Mouse (Mus musculus) erythroblast, embryonic 14.5 days (primary cell): ENCODE results near the gene Gm12789. TPM values are rescaled to one million over a fixed set of nuclear protein-coding genes. Genes with fewer than 3 reads are reported as not detected.
"Not testable (repeated sequence)": the region's sequence is repeated elsewhere in the genome, so short reads cannot be mapped to it uniquely, and the experiment has no call there.

Source experiments
- H3K27me3 ChIP-seq: 2 replicates; pipeline ENCODE4 v1.6.1; 2012; ENCODE audit warnings: inconsistent platforms; ENCODE audit not compliant: control insufficient read depth
- H3K36me3 ChIP-seq: 2 replicates; pipeline ENCODE4 v1.6.1; 2012; ENCODE audit warnings: mild to moderate bottlenecking, inconsistent platforms; ENCODE audit not compliant: control insufficient read depth
- H3K4me1 ChIP-seq: 2 replicates; pipeline ENCODE4 v1.6.1; 2012; ENCODE audit warnings: inconsistent platforms; ENCODE audit not compliant: control insufficient read depth
- H3K4me3 ChIP-seq: replicated peaks from 2 replicates; pipeline ENCODE3; 2012; ENCODE audit warnings: moderate library complexity, mild to moderate bottlenecking, inconsistent platforms
- H3K9me3 ChIP-seq: 2 replicates; pipeline ENCODE4 v1.6.1; 2012; ENCODE audit warnings: low read length, inconsistent platforms, mixed read lengths; ENCODE audit not compliant: control insufficient read depth
- GATA1 ChIP-seq: IDR thresholded peaks from 2 replicates; pipeline ENCODE4 v1.6.1; 2012; ENCODE audit warnings: low read length, inconsistent platforms, mixed read lengths
- TAL1 ChIP-seq: IDR thresholded peaks from 3 replicates; pipeline ENCODE4 v1.6.1; 2012; ENCODE audit warnings: low read length, inconsistent platforms, mixed read lengths
- polyA plus RNA-seq: library from polyadenylated mRNA; stranded (reverse); fragments of >175 nt; gene quantifications from 2 replicates; pipeline ENCODE4 v1.2.3, GENCODE M21; 2012

Gene Gm12789
- polyA plus RNA-seq, result not detected in 2 replicates

DNA sequence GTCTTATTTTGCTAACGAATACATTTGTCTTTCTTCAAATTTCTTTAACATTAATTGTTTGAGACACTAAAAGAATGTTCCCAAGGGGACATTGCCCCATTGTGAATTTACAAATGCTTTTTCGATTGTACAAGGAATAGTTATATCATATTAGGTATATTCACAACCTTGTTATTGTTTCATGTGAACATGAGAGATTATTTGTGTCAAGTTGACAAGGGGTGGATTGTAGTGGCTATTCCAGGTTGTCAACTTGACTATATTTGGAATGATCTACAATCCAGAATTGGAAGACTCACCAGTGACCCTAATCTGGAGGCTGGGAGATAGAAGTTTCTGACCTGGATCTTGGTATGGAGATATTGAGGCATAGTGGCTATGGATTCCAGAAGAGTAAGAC lies at the start of gene Gm12789:
TSS of gene Gm12789 (plus strand) at position 301 of the 400 bp plus-strand sequence.
- not testable (repeated sequence) for H3K27me3 ChIP-seq

DNA sequence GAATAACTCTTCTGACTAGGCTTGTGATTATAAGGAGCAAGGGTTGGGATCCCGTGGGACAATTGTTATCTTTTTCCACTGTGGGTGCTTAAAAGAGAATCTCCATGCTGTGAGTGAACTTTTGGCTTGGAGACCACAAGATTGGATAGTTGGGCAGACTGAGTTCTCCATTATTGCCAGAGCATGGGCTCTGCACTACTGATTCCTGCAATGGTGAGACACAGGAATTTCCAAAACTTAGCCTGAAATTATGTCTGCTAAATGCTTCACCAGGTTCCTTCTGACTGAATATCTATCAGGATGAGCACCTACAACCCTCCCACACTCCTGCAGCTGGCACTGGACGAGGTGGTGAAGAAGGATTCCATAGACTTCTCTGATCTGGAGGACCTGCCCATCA lies 46.3 kb upstream of the Gm12789 start, which contains the start of gene Gm12794:
TSS of gene Gm12794 (plus strand) at position 301 of the 400 bp plus-strand sequence.
- H3K9me3 ChIP-seq, H3K4me3 ChIP-seq, H3K27me3 ChIP-seq, H3K4me1 ChIP-seq, H3K36me3 ChIP-seq: not testable (repeated sequence)

More for the DNA sequence above, at the start of gene Gm12789:
- not testable (repeated sequence) for H3K4me3 ChIP-seq, H3K36me3 ChIP-seq, H3K9me3 ChIP-seq, H3K4me1 ChIP-seq

DNA sequence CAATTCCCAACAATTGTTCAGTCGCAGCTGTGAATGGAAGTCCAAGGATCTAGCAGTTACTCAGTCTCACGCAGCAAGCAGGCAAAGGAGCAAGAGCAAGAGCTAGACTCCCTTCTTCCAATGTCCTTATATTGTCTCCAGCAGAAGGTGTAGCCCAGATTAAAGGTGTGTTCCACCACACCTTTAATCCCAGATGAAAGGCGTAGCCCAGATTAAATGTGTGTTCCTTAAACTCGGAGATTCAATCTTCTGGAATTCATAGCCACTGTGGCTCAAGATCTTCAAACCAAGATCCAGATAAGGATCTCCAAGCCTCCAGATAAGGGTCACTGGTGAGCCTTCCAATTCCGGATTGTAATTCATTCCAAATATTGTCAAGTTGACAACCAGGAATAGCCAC lies 5.5 kb upstream of the Gm12789 start, which contains the start of gene Gm12790:
TSS of gene Gm12790 (minus strand) at position 101 of the 400 bp plus-strand sequence.
- H3K4me3 ChIP-seq, H3K4me1 ChIP-seq, H3K36me3 ChIP-seq, H3K27me3 ChIP-seq, H3K9me3 ChIP-seq: not testable (repeated sequence)

DNA sequence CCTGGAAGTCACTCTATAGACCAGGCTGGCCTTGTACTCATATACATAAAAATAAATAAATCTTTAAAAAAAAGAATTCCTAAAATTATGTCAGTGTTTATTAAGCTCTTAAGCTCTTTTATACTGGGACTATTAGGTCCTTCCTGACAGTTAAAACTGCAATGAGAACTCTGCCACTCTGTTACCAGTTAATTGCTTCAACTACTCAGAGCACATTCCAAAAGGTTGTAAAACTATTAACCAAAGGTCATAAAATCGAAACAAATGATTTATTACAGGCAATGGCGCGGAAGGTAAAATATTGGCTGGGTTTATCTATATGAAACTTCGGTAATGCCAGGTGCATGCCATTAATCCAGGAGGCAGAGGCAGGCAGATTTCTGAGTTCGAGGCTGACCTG lies 748 bp upstream of the Gm12789 start:
- TF ChIP-seq GATA1, result no peak
- TF ChIP-seq TAL1, result no peak
- Histone ChIP-seq H3K4me1 (no peaks in the 10 kb centered on the region), H3K27me3 (no peaks in the 10 kb centered on the region), H3K9me3 (peaks cover 3% of the 10 kb centered on the region), H3K4me3 (no peak overlapping the region), H3K36me3 (no peaks in the 10 kb centered on the region)

DNA sequence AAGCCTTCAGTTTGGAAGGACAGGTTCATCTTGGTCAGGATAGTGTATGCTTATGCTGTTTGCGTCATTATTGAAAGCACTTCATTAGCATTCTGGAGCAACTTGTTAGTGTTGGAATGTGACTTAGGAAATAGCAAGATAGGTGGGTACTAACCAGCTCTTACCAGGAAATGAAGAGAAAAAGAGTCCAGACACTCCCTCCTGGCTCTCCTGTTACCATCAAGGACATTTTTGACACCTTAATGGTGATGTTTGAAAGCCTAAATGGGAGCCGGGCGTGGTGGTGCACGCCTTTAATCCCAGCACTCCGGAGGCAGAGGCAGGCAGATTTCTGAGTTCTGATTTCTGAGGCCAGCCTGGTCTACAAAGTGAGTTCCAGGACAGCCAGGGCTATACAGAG lies 11.0 kb downstream of the Gm12789 start:
- Histone ChIP-seq H3K36me3 (no peaks in the 10 kb centered on the region), H3K4me3 (no peak overlapping the region)
- TF ChIP-seq TAL1 (no peak), GATA1 (no peak)

DNA sequence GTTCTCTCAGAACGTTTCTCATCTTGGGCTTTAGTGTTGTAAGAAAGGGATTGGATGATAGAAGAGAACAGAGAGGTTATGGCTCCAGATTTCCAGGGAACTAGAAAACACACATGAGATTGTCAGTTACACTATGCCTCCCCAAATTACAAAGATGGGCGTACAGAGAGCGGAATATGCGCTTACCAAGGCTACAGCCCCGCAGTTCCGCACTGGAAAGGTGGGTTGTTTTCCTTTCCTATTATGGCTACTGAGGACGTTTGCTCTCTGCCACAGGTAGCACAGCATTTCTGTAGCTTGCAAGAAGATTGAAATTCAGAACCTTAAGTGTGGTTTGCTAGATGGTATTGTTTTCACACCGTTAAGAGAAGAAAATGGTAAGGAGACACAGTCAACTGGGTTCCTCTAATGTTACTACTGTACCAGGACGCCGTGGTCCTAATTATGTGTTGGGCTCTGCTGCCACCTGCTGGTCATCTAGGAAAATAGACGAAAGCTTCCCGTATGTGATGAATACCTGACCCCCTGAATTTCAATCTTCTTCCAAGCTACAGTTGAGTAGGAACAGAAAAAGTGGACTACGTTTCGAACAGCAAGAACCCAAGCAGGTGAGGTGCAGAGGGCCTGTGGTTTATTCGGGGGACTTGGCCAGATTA lies 12.0 kb downstream of the Gm12789 start:
- no peaks in the 10 kb centered on the region for H3K36me3 ChIP-seq
- H3K9me3 ChIP-seq, result no peaks in the 10 kb centered on the region; the same call in 1 of the 2 replicates
- no peak for TF ChIP-seq TAL1
- no peak for TF ChIP-seq GATA1
- no peaks in the 10 kb centered on the region for H3K4me1 ChIP-seq
- no peaks in the 10 kb centered on the region for H3K27me3 ChIP-seq
- no peak overlapping the region for H3K4me3 ChIP-seq

More for the DNA sequence above, 11.0 kb downstream of the Gm12789 start:
- H3K27me3 ChIP-seq, result no peaks in the 10 kb centered on the region
- no peaks in the 10 kb centered on the region for H3K4me1 ChIP-seq
- peaks cover 3% of the 10 kb centered on the region; the same call in 1 of the 2 replicates for H3K9me3 ChIP-seq

DNA sequence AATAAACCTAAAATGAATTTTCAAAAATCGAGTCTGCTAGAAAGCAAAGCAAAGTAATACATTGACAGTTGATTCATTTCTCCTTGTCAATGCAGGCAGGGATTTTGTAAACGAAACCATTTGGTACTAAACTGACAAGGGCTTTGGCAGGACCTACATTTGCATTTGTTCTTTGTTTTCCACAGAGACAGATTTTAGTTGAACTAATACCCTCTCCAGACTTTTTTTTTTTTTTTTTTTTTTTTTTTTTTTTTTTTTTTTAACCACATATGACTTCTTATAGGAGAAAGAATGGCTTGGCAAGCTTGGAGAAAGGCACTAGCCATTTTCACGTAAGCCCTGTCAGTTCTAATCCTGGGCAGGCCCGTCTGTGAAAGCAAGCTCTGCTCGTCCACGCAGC lies 40.2 kb downstream of the Gm12789 start:
- TF ChIP-seq TAL1, result no peak
- no peak for TF ChIP-seq GATA1
- H3K4me3 ChIP-seq, result no peak overlapping the region
- H3K9me3 ChIP-seq, result no peaks in the 10 kb centered on the region
- H3K27me3 ChIP-seq, result no peaks in the 10 kb centered on the region
- no peaks in the 10 kb centered on the region for H3K4me1 ChIP-seq
- no peaks in the 10 kb centered on the region for H3K36me3 ChIP-seq

Other genes starting within 250 kb of the Gm12789 start
- gene B020004J07Rik, start 142.6 kb upstream of the Gm12789 start, polyA plus RNA-seq, result not detected in 2 replicates
- gene C130073F10Rik, start 92.8 kb upstream of the Gm12789 start, polyA plus RNA-seq, result not detected in 2 replicates
- gene Gm12800, start 77.5 kb upstream of the Gm12789 start, polyA plus RNA-seq, result not detected in 2 replicates
- gene Gm12794, start 46.2 kb upstream of the Gm12789 start, polyA plus RNA-seq, result not detected in 2 replicates
- not detected in 2 replicates for gene Gm12790, start 5.6 kb upstream of the Gm12789 start, polyA plus RNA-seq
- 0.03 and 0.08 TPM in 2 replicates for gene Pde4b, start 100.9 kb downstream of the Gm12789 start, polyA plus RNA-seq